ENCODE assay signal across 26 mouse cellular contexts in the genomic region with DNA sequence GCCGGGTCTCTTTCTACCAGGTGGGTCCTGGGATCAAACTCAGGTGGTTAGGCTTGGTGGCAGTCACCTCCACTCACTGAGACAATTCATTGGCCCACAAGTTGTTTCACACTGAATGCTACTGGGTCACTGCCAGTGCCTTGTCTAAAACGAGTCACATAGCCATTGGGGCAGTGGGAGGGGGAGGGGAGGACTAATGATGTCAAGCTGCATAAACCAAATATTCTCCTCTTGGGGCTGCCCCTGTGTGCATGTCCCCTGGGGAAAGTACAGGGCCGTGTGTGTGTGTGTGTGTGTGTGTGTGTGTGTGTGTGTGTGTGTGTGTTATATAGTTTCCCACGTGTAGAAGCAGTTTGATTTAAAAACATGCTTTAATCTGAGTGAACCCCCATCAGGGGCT. TPM values are rescaled to one million over a fixed set of nuclear protein-coding genes. Genes with fewer than 3 reads are reported as not detected.
DNase-seq lines count a peak whose midpoint lies in the region; ATAC-seq lines count a peak whose summit lies in the region.
"Had no signal": no experiment of that assay in that cellular context is flagged by ENCODE, and none has a peak within 500 bp of the region (broad histone marks: within the 10 kb centered on the region; RNA-seq: fewer than 3 reads in every experiment).

No protein-coding gene starts in this region.

- H3K9me3 ChIP-seq in forebrain, embryonic 12.5 days, result 0 out of 2 replicates have a peak, but pooled peaks cover 3% of the 10 kb centered on the region
- H3K9me3 ChIP-seq: embryonic facial prominence, embryonic 15.5 days; stomach, embryonic 15.5 days had no signal

- no peak overlapping the region for H3K4me2 ChIP-seq in forebrain, embryonic 12.5 days
- H3K4me2 ChIP-seq: embryonic facial prominence, embryonic 15.5 days; heart, embryonic 12.5 days; lung, embryonic 14.5 days; stomach, embryonic 15.5 days had no signal

- H3K27ac ChIP-seq in forebrain, embryonic 12.5 days, result no peak overlapping the region
- H3K27ac ChIP-seq: embryonic facial prominence, embryonic 15.5 days; liver, embryonic 14.5 days; stomach, embryonic 15.5 days had no signal

- H3K36me3 ChIP-seq in forebrain, embryonic 12.5 days (replicated peaks), result no peaks in the 10 kb centered on the region
- H3K36me3 ChIP-seq: embryonic facial prominence, embryonic 15.5 days; heart, embryonic 12.5 days; stomach, embryonic 15.5 days had no signal

- WGBS in forebrain, embryonic 12.5 days, result 58% methylated on average over 3 of the region's 4 CpGs

- H3K27me3 ChIP-seq in forebrain, embryonic 12.5 days, result no peaks in the 10 kb centered on the region
- H3K27me3 ChIP-seq: embryonic facial prominence, embryonic 15.5 days; heart, embryonic 12.5 days; stomach, embryonic 15.5 days had no signal

- peak; percentile 74 for DNase-seq in CD4-positive, CD25-positive, alpha-beta regulatory T cell, adult 2 months (ENCODE audit: low read depth, low spot score)
- no peak for DNase-seq in embryo, embryonic 10.5 days (ENCODE audit: low spot score)
- DNase-seq in urinary bladder, postnatal 36 days (ENCODE audit: low spot score in 2 of 2), result no peak
- DNase-seq: cerebellum, adult 18-20 months; cerebellum, postnatal 25 days; gastrocnemius, postnatal 14 days; heart, adult 18-20 months; heart, postnatal 10 days; kidney, adult 18-20 months; kidney, postnatal 4 days; layer of hippocampus, adult 9-11 months; lung, embryonic 14.5 days; lung, postnatal 4 days; thymus, adult 18-20 months; thymus, postnatal 36 days had no signal

- no peak overlapping the region for H3K9ac ChIP-seq in forebrain, embryonic 12.5 days
- H3K9ac ChIP-seq: embryonic facial prominence, embryonic 15.5 days; heart, embryonic 12.5 days; liver, embryonic 14.5 days; lung, embryonic 14.5 days; stomach, embryonic 15.5 days had no signal

- no peak overlapping the region for H3K4me3 ChIP-seq in forebrain, embryonic 12.5 days (replicated peaks)
- H3K4me3 ChIP-seq: embryonic facial prominence, embryonic 15.5 days; heart, embryonic 12.5 days; myocyte; stomach, embryonic 15.5 days had no signal

- peaks cover 8% of the 10 kb centered on the region; the same call in 1 of the 2 replicates for H3K4me1 ChIP-seq in forebrain, embryonic 12.5 days

- peak; percentile 36 for ATAC-seq in activated CD4-positive, CD25-positive, alpha-beta regulatory T cell, adult 4 months
- ATAC-seq in neutrophil, adult 5-6 weeks (ENCODE audit: extremely low read depth, insufficient number of reproducible peaks, low FRiP score, poor library complexity, severe bottlenecking), result peak; percentile 48
- ATAC-seq in cerebellum, adult (ENCODE audit: insufficient number of reproducible peaks, low FRiP score, low TSS enrichment), result no peak
- ATAC-seq in forebrain, embryonic 12.5 days (ENCODE audit: low FRiP score), result no peak
- ATAC-seq: forebrain, embryonic 16.5 days; midbrain, embryonic 16.5 days had no signal

RNA-seq across cellular contexts. Expression of gene Tlr1, which starts 47.3 kb away (rescaled TPM):
- polyA plus RNA-seq in activated CD4-positive, CD25-positive, alpha-beta regulatory T cell, adult 4 months (2017; shearing (Covaris generic)), result 10 to 100 TPM; 54.0 to 63.2 TPM
- 84.2 and 96.3 TPM in 2 replicates for total RNA-seq in neutrophil, adult 5-6 weeks (2017)
- polyA plus RNA-seq in forebrain, embryonic 12.5 days (2016; fragmentation: Nextera tagmentation; extraction: Ambion mirVana), result 0.18 and 0.19 TPM in 2 replicates

Comparison
In these comparisons a context has a peak if more than half of its experiments do, and no peak if none do; other contexts are left out.
1. ATAC-seq: peak in activated CD4-positive, CD25-positive, alpha-beta regulatory T cell, adult 4 months (single experiment) and neutrophil, adult 5-6 weeks (single experiment); none in cerebellum, adult (single experiment) and forebrain, embryonic 12.5 days (single experiment).
2. RNA of gene Tlr1, which starts 47.3 kb away (polyA plus RNA-seq): 54.0 to 63.2 TPM in activated CD4-positive, CD25-positive, alpha-beta regulatory T cell, adult 4 months; 0.18 to 0.19 TPM in forebrain, embryonic 12.5 days; every median in the first group is over 10 times any median in the second.